In the genomic region with DNA sequence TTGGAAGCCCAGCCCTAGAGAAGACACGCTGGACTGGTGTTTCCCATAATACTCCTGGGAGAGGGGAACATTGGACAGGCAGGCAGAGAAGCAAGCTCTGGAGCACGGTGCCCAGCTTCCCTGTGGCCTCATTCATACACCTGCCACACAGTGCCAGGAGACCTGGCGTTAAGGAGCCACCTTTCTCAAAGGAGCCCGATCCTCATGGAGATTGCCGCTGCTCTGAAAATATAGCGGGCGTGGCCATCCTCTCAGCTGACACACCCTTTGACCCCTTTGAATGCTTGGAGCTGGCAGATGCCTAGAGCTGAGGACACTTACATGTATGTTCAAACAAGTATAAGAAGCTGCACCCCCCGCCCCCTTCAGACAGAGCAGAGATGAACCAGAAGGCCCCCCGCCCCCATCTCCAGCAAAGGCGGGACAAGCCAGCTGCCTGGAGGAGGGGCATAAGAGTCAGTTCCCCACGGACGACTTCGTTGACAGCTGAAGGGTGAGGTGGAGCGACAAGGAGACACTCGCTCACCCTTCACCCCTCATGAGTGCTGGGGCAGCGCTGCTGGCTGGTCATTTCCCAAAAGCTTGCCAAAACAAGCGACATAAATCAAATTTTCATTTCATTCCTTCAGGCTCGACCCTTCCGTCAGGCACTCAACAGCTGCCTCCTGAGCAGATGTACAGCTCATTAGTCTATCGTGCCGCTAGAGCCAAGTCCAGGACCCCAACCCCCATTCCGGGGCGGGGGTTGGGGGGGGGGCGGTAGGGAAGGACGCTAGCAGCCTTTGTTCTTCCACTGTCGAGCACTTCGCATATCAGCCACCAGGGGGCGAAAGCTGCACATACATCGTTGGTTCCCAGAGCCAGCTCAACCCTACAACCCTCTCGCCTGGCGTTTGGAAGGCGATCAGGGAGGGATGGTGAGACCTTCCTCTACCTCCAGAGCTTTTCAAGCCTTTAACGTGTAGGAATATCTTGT, we compare ENCODE assay signal across 8 mouse cellular contexts. TPM values are rescaled to one million over a fixed set of nuclear protein-coding genes. Genes with fewer than 3 reads are reported as not detected.
DNase-seq lines count a peak whose midpoint lies in the region; ATAC-seq and TF ChIP-seq lines count a peak whose summit lies in the region.

No protein-coding gene starts in this region.

- no peaks in the 10 kb centered on the region for H3K79me2 ChIP-seq in liver, adult 2 months (ENCODE audit: control insufficient read depth, insufficient read depth, low read length)
- no peaks in the 10 kb centered on the region for H3K79me2 ChIP-seq in myocyte (ENCODE audit: control insufficient read depth, insufficient read depth)

- ATAC-seq in erythroid progenitor cell, adult 5-6 weeks (replicated peaks; ENCODE audit: low FRiP score, poor library complexity, severe bottlenecking): peak; percentile 66
- ATAC-seq in heart, embryonic 13.5 days (ENCODE audit: extremely low read depth, insufficient number of reproducible peaks, low FRiP score, low TSS enrichment): peak; percentile 59; the same call in 1 of the 2 replicates
- ATAC-seq in kidney, postnatal 0 days (replicated peaks; ENCODE audit: low FRiP score, low read depth): peak; percentile 82

- H3K27ac ChIP-seq in brown adipose tissue, adult 24 weeks (replicated peaks; ENCODE audit: low read depth, low read length): no peak overlapping the region
- H3K27ac ChIP-seq in heart, embryonic 13.5 days (replicated peaks): peak overlapping the region; percentile 64
- H3K27ac ChIP-seq in kidney, postnatal 0 days: no peak overlapping the region
- H3K27ac ChIP-seq in liver, adult 2 months (replicated peaks; ENCODE audit: insufficient read depth, low read depth, low read length): no peak overlapping the region

- 1% methylated on average over 33 of the region's 33 CpGs for WGBS in heart, embryonic 13.5 days
- under 1% methylated on average over 33 of the region's 33 CpGs for WGBS in kidney, postnatal 0 days
- WGBS in liver, adult 2 months: 3% methylated on average over 33 of the region's 33 CpGs

- peak overlapping the region; percentile 98 for H3K4me2 ChIP-seq in heart, embryonic 13.5 days
- peak overlapping the region; percentile 92 for H3K4me2 ChIP-seq in kidney, postnatal 0 days (ENCODE audit: low read length)
- H3K4me2 ChIP-seq in myocyte (ENCODE audit: low read depth): peak overlapping the region; percentile 98

- peak overlapping the region; percentile 90 for H3K9ac ChIP-seq in heart, embryonic 13.5 days
- peak overlapping the region; percentile 53 for H3K9ac ChIP-seq in kidney, postnatal 0 days (ENCODE audit: low read depth, low read length)
- no peak overlapping the region for H3K9ac ChIP-seq in liver, adult 2 months (ENCODE audit: low read depth, low read length)

- no peaks in the 10 kb centered on the region for H3K36me3 ChIP-seq in heart, embryonic 13.5 days
- no peaks in the 10 kb centered on the region for H3K36me3 ChIP-seq in kidney, postnatal 0 days (ENCODE audit: insufficient read depth, low read length)
- H3K36me3 ChIP-seq in liver, adult 2 months (ENCODE audit: control insufficient read depth, insufficient read depth, low read length): no peaks in the 10 kb centered on the region
- no peaks in the 10 kb centered on the region for H3K36me3 ChIP-seq in myocyte (ENCODE audit: control insufficient read depth, insufficient read depth)

- H3K27me3 ChIP-seq in heart, embryonic 13.5 days (replicated peaks): peaks cover 8% of the 10 kb centered on the region; the same call in 1 of the 2 replicates
- no peaks in the 10 kb centered on the region for H3K27me3 ChIP-seq in kidney, postnatal 0 days (ENCODE audit: insufficient read depth, low read length)
- H3K27me3 ChIP-seq in liver, adult 2 months (ENCODE audit: control insufficient read depth, insufficient read depth, low read length): no peaks in the 10 kb centered on the region
- H3K27me3 ChIP-seq in myocyte (ENCODE audit: control insufficient read depth, insufficient read depth, insufficient read length): peaks cover 15% of the 10 kb centered on the region

- no peaks in the 10 kb centered on the region for H3K9me3 ChIP-seq in heart, embryonic 13.5 days
- H3K9me3 ChIP-seq in kidney, postnatal 0 days (replicated peaks; ENCODE audit: low read length): no peaks in the 10 kb centered on the region

- DNase-seq in CD4-positive helper T cell, adult 2 months (ENCODE audit: low read depth, low spot score): peak; percentile 71
- peak; percentile 91 for DNase-seq in kidney, postnatal 0 days (ENCODE audit: low spot score)
- peak; percentile 35 for DNase-seq in liver, adult 2 months (ENCODE audit: extremely low read depth, low read depth, low spot score)
- peak; percentile 61 to 87 for DNase-seq in spleen, postnatal 4 days (ENCODE audit: low spot score in 2 of 2)

- H3K4me1 ChIP-seq in brown adipose tissue, adult 24 weeks (ENCODE audit: control insufficient read depth, insufficient read depth, insufficient read length, low read length): no peaks in the 10 kb centered on the region
- H3K4me1 ChIP-seq in heart, embryonic 13.5 days: peaks cover 22% of the 10 kb centered on the region
- no peaks in the 10 kb centered on the region; the same call in 1 of the 2 replicates for H3K4me1 ChIP-seq in kidney, postnatal 0 days (replicated peaks; ENCODE audit: insufficient read depth, low read length)
- peaks cover 2% of the 10 kb centered on the region; the same call in 1 of the 2 replicates for H3K4me1 ChIP-seq in liver, adult 2 months (ENCODE audit: control insufficient read depth, insufficient read depth, low read length)

- no peak for TF ChIP-seq POLR2A in liver, adult 2 months (IDR thresholded peaks at IDR 0.05; ENCODE audit: extremely low read depth, insufficient read depth, low read length)
- TF ChIP-seq POLR2A in myocyte (IDR thresholded peaks at IDR 0.05; ENCODE audit: insufficient read length, low read depth): no peak

- H3ac ChIP-seq in myocyte (ENCODE audit: control insufficient read depth, insufficient read length): no peak overlapping the region

- H3K4me3 ChIP-seq in brown adipose tissue, adult 24 weeks (ENCODE audit: insufficient read depth, low read depth, low read length): peak overlapping the region; percentile 67
- H3K4me3 ChIP-seq in heart, embryonic 13.5 days: peak overlapping the region; percentile 67
- H3K4me3 ChIP-seq in kidney, postnatal 0 days (replicated peaks; ENCODE audit: low read depth, low read length): peak overlapping the region; percentile 48
- H3K4me3 ChIP-seq in liver, adult 2 months (ENCODE audit: insufficient read depth, low read depth, low read length): peak overlapping the region; percentile 47
- H3K4me3 ChIP-seq in myocyte: peak overlapping the region; percentile 33

- TF ChIP-seq CTCF in kidney, postnatal 0 days (IDR thresholded peaks at IDR 0.05; ENCODE audit: low read depth): peak; percentile 93
- TF ChIP-seq CTCF in liver, adult 2 months (IDR thresholded peaks at IDR 0.05; ENCODE audit: low read depth, low read length): peak; percentile 94

TF ChIP-seq in myocyte, 11 proteins besides CTCF, POLR2A, EP300 and RAD21:
- TF ChIP-seq MAX (IDR thresholded peaks at IDR 0.05; ENCODE audit: low read depth) (no peak), CEBPB (IDR thresholded peaks at IDR 0.05; ENCODE audit: insufficient read depth, poor library complexity, severe bottlenecking) (no peak), SRF (IDR thresholded peaks at IDR 0.05; ENCODE audit: control insufficient read depth, insufficient read length, low read depth) (no peak), MYOG (IDR thresholded peaks at IDR 0.05; ENCODE audit: control insufficient read depth in 1 of 3, insufficient read depth in 1 of 3, insufficient read length in 2 of 3, low read depth in 2 of 3) (peak in 1 of 3 experiments; percentile 65), MYOD1 (IDR thresholded peaks at IDR 0.05; ENCODE audit: control insufficient read depth in 1 of 3, insufficient read length in 2 of 3, low read depth in 2 of 3) (peak in 2 of 3 experiments; percentile 36 to 45), USF1 (IDR thresholded peaks at IDR 0.05; ENCODE audit: low read depth) (no peak), TCF3 (IDR thresholded peaks at IDR 0.05; ENCODE audit: insufficient read length, low read depth) (no peak), REST (IDR thresholded peaks at IDR 0.05; ENCODE audit: insufficient read depth, insufficient read length) (no peak), E2F4 (IDR thresholded peaks at IDR 0.05; ENCODE audit: insufficient read depth) (no peak), POLR2AphosphoS2 (IDR thresholded peaks at IDR 0.05; ENCODE audit: insufficient read length, low read depth) (peak; percentile 19), TCF12 (IDR thresholded peaks at IDR 0.05; ENCODE audit: insufficient read depth, poor library complexity, severe bottlenecking) (no peak)

RNA-seq across cellular contexts. Expression of a gene that starts 36.5 kb away (rescaled TPM):
- polyA plus RNA-seq in brown adipose tissue, adult 24 weeks (2012; ENCODE audit: insufficient read depth, insufficient read length, missing spikeins): 10.3 and 13.6 TPM in 2 replicates
- total RNA-seq in erythroid progenitor cell, adult 5-6 weeks (2015; ENCODE audit: low replicate concordance): 12.2 and 15.9 TPM in 2 replicates
- 2.2 and 21.4 TPM in 2 replicates for total RNA-seq in erythroid progenitor cell, adult 5-6 weeks (2017; ENCODE audit: low replicate concordance)
- polyA plus RNA-seq in heart, embryonic 13.5 days (2015; fragmentation: Nextera tagmentation; extraction: Ambion mirVana): 27.5 and 27.8 TPM in 2 replicates
- 48.1 and 53.1 TPM in 2 replicates for polyA plus RNA-seq in kidney, postnatal 0 days (2015; fragmentation: Nextera tagmentation; extraction: Ambion mirVana)
- 3.7 and 4.9 TPM in 2 replicates for total RNA-seq in liver, adult 2 months (2014; rRNA removed)
- polyA plus RNA-seq in liver, adult 2 months (2012; rRNA removed): 13.9 and 17.4 TPM in 2 replicates
- 22.7 TPM for polyA plus RNA-seq in myocyte (2012; fragmentation: generic; extraction: Trizol)

RNA-seq across cellular contexts. Expression of a gene that starts 36.8 kb away (rescaled TPM):
- polyA plus RNA-seq in brown adipose tissue, adult 24 weeks (2012; ENCODE audit: insufficient read depth, insufficient read length, missing spikeins): 116 and 152 TPM in 2 replicates
- total RNA-seq in erythroid progenitor cell, adult 5-6 weeks (2015; ENCODE audit: low replicate concordance): 85.5 and 110 TPM in 2 replicates
- total RNA-seq in erythroid progenitor cell, adult 5-6 weeks (2017; ENCODE audit: low replicate concordance): 58.2 and 71.0 TPM in 2 replicates
- polyA plus RNA-seq in heart, embryonic 13.5 days (2015; fragmentation: Nextera tagmentation; extraction: Ambion mirVana): 174 TPM in 2 replicates
- polyA plus RNA-seq in kidney, postnatal 0 days (2015; fragmentation: Nextera tagmentation; extraction: Ambion mirVana): 421 and 445 TPM in 2 replicates
- total RNA-seq in liver, adult 2 months (2014; rRNA removed): 217 and 234 TPM in 2 replicates
- polyA plus RNA-seq in liver, adult 2 months (2012; rRNA removed): 281 and 303 TPM in 2 replicates
- 237 TPM for polyA plus RNA-seq in myocyte (2012; fragmentation: generic; extraction: Trizol)

Comparison
In these comparisons a context has a peak if more than half of its experiments do, and no peak if none do; other contexts are left out.
1. DNase-seq: peak in every context shown above with its lines; median percentile 91 in kidney, postnatal 0 days; 74 in spleen, postnatal 4 days; 71 in CD4-positive helper T cell, adult 2 months; 35 in liver, adult 2 months.